Mouse (Mus musculus) ES-Bruce4 (cell line): ENCODE data around the gene Igf1r.

Source experiments
- CTCF ChIP-seq: IDR thresholded peaks from one replicate; pipeline ENCODE4 v1.8.1; 2011; ENCODE audit warnings: low read depth, low read length
- POLR2A ChIP-seq: IDR thresholded peaks from one replicate; pipeline ENCODE4 v1.8.1; 2011; ENCODE audit warnings: low read length; ENCODE audit not compliant: insufficient read depth

GRCm38 (mm10) chr7:67989376-67989775, 36.7 kb downstream of the Igf1r start:
- TF ChIP-seq POLR2A (no peak), CTCF (no peak)
